ENCODE assay signal across 35 mouse cellular contexts in genomic region chr2:101618373-101618772, GRCm38 (mm10). TPM values are rescaled to one million over a fixed set of nuclear protein-coding genes. Genes with fewer than 3 reads are reported as not detected.
"Had no signal": no experiment of that assay in that cellular context is flagged by ENCODE, and none has a peak within 500 bp of the region (broad histone marks: within the 10 kb centered on the region; RNA-seq: fewer than 3 reads in every experiment).

No protein-coding gene starts in this region.

- H3K27ac ChIP-seq: heart, adult 2 months; heart, embryonic 13.5 days; heart, embryonic 15.5 days; hindbrain, embryonic 10.5 days; hindbrain, embryonic 12.5 days; hindbrain, embryonic 14.5 days; intestine, embryonic 15.5 days; layer of hippocampus, adult 2 months; left cerebral cortex, adult 2 months; limb, embryonic 10.5 days; limb, embryonic 12.5 days had no signal

- H3K9ac ChIP-seq: heart, embryonic 13.5 days; heart, embryonic 15.5 days; hindbrain, embryonic 12.5 days; hindbrain, embryonic 14.5 days; intestine, embryonic 15.5 days; limb, embryonic 12.5 days had no signal

- DNase-seq: gastrocnemius, postnatal 25 days; heart, adult 11 months; heart, adult 2 months; heart, postnatal 4 days; kidney, adult 18-20 months; kidney, adult 8-10 months; kidney, postnatal 10 days; kidney, postnatal 25 days; kidney, postnatal 4 days; liver had no signal

- H3K9me3 ChIP-seq: heart, embryonic 13.5 days; heart, embryonic 15.5 days; hindbrain, embryonic 10.5 days; hindbrain, embryonic 12.5 days; intestine, embryonic 15.5 days; limb, embryonic 10.5 days; limb, embryonic 12.5 days had no signal

- H3K27me3 ChIP-seq: heart, embryonic 13.5 days; heart, embryonic 15.5 days; hindbrain, embryonic 12.5 days; intestine, embryonic 15.5 days; limb, embryonic 12.5 days had no signal

- H3K36me3 ChIP-seq: heart, embryonic 13.5 days; heart, embryonic 15.5 days; hindbrain, embryonic 10.5 days; hindbrain, embryonic 12.5 days; intestine, embryonic 15.5 days; limb, embryonic 10.5 days; limb, embryonic 12.5 days had no signal

- H3K4me2 ChIP-seq: heart, embryonic 11.5 days; heart, embryonic 13.5 days; heart, embryonic 15.5 days; hindbrain, embryonic 12.5 days; hindbrain, embryonic 14.5 days; intestine, embryonic 15.5 days; limb, embryonic 12.5 days; liver, embryonic 11.5 days had no signal

- ATAC-seq: hindbrain, embryonic 16.5 days; inflammation-experienced regulatory T-cells, adult 6 months; intestine, embryonic 15.5 days; intestine, postnatal 0 days had no signal

- H3K4me1 ChIP-seq: hindbrain, embryonic 10.5 days; intestine, embryonic 15.5 days had no signal

- H3K4me3 ChIP-seq: heart, adult 2 months; heart, embryonic 13.5 days; heart, embryonic 15.5 days; hindbrain, embryonic 10.5 days; hindbrain, embryonic 12.5 days; intestine, embryonic 15.5 days; layer of hippocampus, adult 2 months; left cerebral cortex, adult 2 months; limb, embryonic 10.5 days; limb, embryonic 12.5 days had no signal

RNA-seq across cellular contexts. Expression of gene Rag2, which starts 6.1 kb away (rescaled TPM):
- total RNA-seq: gastrocnemius, adult 18-20 months; gastrocnemius, adult 8-10 months; gastrocnemius, postnatal 25 days; gastrocnemius, postnatal 4 days; heart, adult 2 months; heart, postnatal 25 days; heart, postnatal 4 days; layer of hippocampus, adult 2 months; layer of hippocampus, postnatal 10 days; layer of hippocampus, postnatal 25 days; left cerebral cortex, adult 2 months; left cerebral cortex, postnatal 14 days; left cerebral cortex, postnatal 36 days had no signal
- polyA plus RNA-seq: heart, adult 2 months; heart, embryonic 11.5 days; heart, postnatal 0 days; hindbrain, embryonic 10.5 days; hindbrain, embryonic 16.5 days; inflammation-experienced regulatory T-cells, adult 6 months; intestine, postnatal 0 days; kidney, embryonic 16.5 days; limb, embryonic 10.5 days; limb, embryonic 12.5 days had no signal

RNA-seq across cellular contexts. Expression of gene Rag1, which starts 30.9 kb away (rescaled TPM):
- total RNA-seq: gastrocnemius, adult 18-20 months; gastrocnemius, adult 8-10 months; heart, postnatal 25 days had no signal
- polyA plus RNA-seq: heart, embryonic 11.5 days; inflammation-experienced regulatory T-cells, adult 6 months; intestine, postnatal 0 days had no signal
